Mouse (Mus musculus) cortical plate, adult 2 months (tissue): ENCODE data around the gene Ints5. TPM values are rescaled to one million over a fixed set of nuclear protein-coding genes. Genes with fewer than 3 reads are reported as not detected.
A peak's percentile ranks its signal among the peaks of the same experiment; 100 is the strongest.

Experiments
- H3K27ac ChIP-seq: fragments of 200-500 bp; 2 replicates; pipeline ENCODE4 v1.5.1; 2012; ENCODE audit warnings: low read length, control low read depth, inconsistent platforms; ENCODE audit not compliant: insufficient read depth
- H3K4me1 ChIP-seq: fragments of 200-500 bp; 2 replicates; pipeline ENCODE4 v1.6.1; 2011; ENCODE audit warnings: low read length; ENCODE audit not compliant: control insufficient read depth, insufficient read depth
- H3K4me3 ChIP-seq: fragments of 200-500 bp; 2 replicates; pipeline ENCODE4 v1.5.1; 2011; ENCODE audit warnings: mild to moderate bottlenecking, low read length, control low read depth; ENCODE audit not compliant: insufficient read depth
- CTCF ChIP-seq: fragments of 200-500 bp; IDR thresholded peaks from 2 replicates; pipeline ENCODE4 v1.5.1; 2011; ENCODE audit warnings: mild to moderate bottlenecking, control low read depth, low read length; ENCODE audit not compliant: insufficient read depth; ENCODE audit errors: extremely low read depth
- POLR2A ChIP-seq: fragments of 200-500 bp; IDR thresholded peaks from 2 replicates; pipeline ENCODE4 v1.6.1; 2011; ENCODE audit warnings: mild to moderate bottlenecking, low read length, control low read depth; ENCODE audit not compliant: insufficient read depth; ENCODE audit errors: extremely low read depth
- polyA plus RNA-seq: library from polyadenylated mRNA; depleted of rRNA; stranded (reverse); fragments of >200 nt; gene quantifications from 2 replicates; pipeline ENCODE4 v1.2.3, GENCODE M21; 2012; rRNA removed

The Ints5 gene
- 16.1 and 16.7 TPM in 2 replicates for polyA plus RNA-seq

DNA sequence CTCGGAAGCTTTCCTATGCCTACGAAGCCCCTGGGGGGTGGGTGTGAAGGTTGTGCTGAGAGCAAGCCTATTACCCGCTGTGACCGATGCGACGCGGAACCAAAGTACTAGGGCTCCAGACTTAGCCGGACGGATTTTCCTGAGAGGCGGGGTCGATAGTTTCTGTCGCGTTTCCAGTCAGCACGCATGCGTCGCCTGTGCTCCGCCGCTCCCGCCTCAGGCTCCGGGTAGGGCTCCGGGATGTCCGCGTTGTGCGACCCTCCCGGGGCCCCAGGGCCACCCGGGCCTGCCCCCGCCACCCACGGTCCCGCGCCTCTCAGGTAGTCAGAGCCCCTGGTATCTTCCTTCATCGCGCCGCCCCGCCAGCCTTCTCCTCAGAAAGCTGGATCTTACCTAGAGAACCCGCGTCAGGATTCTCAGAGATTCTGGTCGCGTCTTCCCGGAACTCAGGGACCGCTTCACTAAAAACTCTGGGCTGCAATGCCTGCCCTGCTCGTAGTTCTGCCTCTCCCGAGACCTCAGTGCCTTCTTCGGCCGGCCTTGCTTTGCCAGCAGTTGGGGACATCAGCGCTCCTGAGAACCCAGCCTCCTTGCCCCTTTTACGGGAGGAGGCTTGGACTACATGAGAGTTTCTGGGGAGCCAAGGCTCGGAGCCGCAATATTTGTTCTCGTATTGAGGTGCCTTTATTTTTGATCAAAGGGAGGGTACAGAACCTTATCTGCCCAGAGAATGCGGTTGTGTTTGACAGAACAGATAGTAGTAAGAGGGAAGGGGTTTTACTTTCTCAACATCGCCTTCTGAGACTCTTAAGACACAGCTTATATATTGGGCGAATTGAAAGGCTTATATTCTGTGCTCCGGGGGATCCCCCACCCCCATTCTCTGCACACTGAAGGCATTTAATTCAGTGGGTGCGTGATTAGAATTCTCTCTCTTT, at the start of gene Ints5:
TSS of gene Ints5 (plus strand) at position 177 of the 938 bp plus-strand sequence.
- Histone ChIP-seq H3K27ac (no peak within 1 kb of the TSS), H3K4me3 (peak within 1 kb of the TSS; percentile 78), H3K4me1 (no peaks in the 10 kb centered on the region; the same call in 1 of the 2 replicates)
- TF ChIP-seq POLR2A (peak; percentile 81), CTCF (no peak)

GRCm38 (mm10) chr19:8844371-8845129, 48.3 kb upstream of the Ints5 start:
- Histone ChIP-seq H3K4me3 (no peak overlapping the region), H3K4me1 (no peaks in the 10 kb centered on the region; the same call in 1 of the 2 replicates), H3K27ac (no peak overlapping the region)
- TF ChIP-seq POLR2A (no peak), CTCF (peak; percentile 62)

GRCm38 (mm10) chr19:8848356-8848755, 44.4 kb upstream of the Ints5 start:
- H3K27ac ChIP-seq = no peak overlapping the region
- H3K4me1 ChIP-seq = peaks cover 1% of the 10 kb centered on the region; the same call in 1 of the 2 replicates
- no peak overlapping the region for H3K4me3 ChIP-seq
- TF ChIP-seq POLR2A (no peak), CTCF (no peak)

GRCm38 (mm10) chr19:8850402-8850901, 42.4 kb upstream of the Ints5 start, which contains the start of gene Lrrn4cl:
TSS of gene Lrrn4cl (plus strand) at chr19:8850768.
- Histone ChIP-seq H3K4me1 (0 out of 2 replicates have a peak, but pooled peaks cover 1% of the 10 kb centered on the region), H3K4me3 (no peak within 1 kb of the TSS), H3K27ac (peak within 1 kb of the TSS; percentile 43; the same call in 1 of the 2 replicates)
- TF ChIP-seq POLR2A (no peak), CTCF (no peak)

DNA sequence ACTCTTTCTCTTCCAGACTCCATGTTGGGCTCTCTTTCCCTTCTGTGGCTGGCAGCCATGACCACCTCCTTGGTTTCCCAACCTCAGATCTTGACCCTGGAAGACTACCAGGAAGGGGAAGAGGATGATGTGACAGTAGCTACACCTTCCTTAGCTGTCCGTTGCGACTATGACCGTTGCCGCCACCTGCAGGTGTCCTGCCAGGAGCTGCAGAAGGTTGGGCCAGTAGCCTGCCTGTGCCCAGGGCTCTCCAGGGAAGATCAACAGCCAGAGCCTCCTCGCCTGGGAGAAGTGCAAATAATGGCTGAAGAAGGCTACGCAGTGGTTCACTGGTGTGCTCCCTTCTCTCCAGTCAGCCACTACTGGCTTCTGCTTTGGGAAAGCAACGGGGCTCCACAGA, 41.2 kb upstream of the Ints5 start:
- Histone ChIP-seq H3K4me1 (0 out of 2 replicates have a peak, but pooled peaks cover 1% of the 10 kb centered on the region), H3K4me3 (no peak overlapping the region), H3K27ac (peak overlapping the region; percentile 43; the same call in 1 of the 2 replicates)
- no peak for TF ChIP-seq POLR2A
- TF ChIP-seq CTCF = no peak

DNA sequence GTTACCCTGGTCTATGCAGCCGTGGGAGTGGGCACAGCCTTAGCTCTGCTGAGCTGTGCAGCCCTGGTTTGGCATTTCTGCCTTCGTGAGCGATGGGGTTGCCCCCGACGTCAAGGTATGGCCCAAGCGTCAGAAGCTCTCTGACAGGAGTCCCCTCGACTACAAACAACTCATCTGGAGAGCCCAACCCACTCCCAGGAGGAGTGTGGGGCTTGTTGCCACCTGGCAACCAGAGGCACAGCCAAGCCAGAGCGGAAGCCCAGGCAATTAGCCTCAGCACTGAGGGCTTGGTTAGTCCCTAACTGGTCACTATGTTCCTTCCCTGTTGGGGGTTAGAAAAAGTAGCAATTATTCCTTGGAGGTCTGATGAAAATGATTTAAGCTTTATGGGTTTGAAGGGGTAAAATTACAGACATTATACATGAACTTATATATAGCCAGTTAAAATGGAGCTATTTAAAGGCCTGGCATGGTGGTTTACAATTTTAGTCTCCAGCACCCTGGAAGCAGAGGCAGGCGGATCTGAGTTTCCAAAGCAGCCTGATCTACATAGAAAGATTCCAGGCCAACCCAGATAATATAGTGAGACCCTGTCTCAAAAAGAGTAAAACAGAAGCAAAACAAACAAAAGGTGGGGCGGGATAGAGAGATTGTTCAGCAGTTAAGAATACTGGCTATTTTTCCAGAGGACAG, 40.4 kb upstream of the Ints5 start:
- Histone ChIP-seq H3K4me1 (0 out of 2 replicates have a peak, but pooled peaks cover 1% of the 10 kb centered on the region), H3K4me3 (no peak overlapping the region), H3K27ac (peak overlapping the region; percentile 43)
- TF ChIP-seq POLR2A = no peak
- TF ChIP-seq CTCF = no peak

- H3K4me1 ChIP-seq = 0 out of 2 replicates have a peak, but pooled peaks cover 1% of the 10 kb centered on the region
- TF ChIP-seq POLR2A = no peak
- no peak for TF ChIP-seq CTCF
- H3K4me3 ChIP-seq = no peak overlapping the region
- H3K27ac ChIP-seq = no peak overlapping the region
Observed at GRCm38 (mm10) chr19:8853117-8853516, 39.7 kb upstream of the Ints5 start.

GRCm38 (mm10) chr19:8857689-8858088, 35.1 kb upstream of the Ints5 start:
- H3K27ac ChIP-seq = no peak overlapping the region
- H3K4me3 ChIP-seq = no peak overlapping the region
- H3K4me1 ChIP-seq = no peaks in the 10 kb centered on the region
- TF ChIP-seq POLR2A = no peak
- peak; percentile 61 for TF ChIP-seq CTCF
